Mouse (Mus musculus): ENCODE measurements at regions not wholly inside any gene's neighbourhood (a gene's known extent, or its start where the extent isn't known, plus 50 kb on each side); places are given as distances from the start of the nearest gene placed in this dataset.

- DNase-seq, result no peak
Measured at GRCm38 (mm10) chr3:37868454-37868853, 144.2 kb upstream of the Gm5148 start.

DNA sequence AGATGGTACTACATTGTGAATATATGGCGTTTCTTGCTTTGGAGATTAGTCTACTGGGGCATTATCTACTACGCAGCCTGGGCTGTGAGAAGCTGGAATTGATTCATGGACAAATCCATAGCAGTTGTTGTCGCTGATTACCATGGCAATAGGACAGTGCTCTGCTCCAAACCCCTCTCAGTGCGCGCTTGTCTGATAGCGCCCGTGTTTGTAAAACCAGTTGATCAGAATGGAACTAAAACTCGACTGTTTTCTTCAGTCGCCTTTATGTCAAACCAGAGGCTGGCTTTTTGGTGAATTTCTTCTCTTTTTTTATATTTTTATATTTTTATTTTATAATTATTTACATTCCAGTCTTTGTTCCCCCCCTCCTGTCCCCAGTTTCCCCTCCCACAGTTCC is 138.5 kb upstream of the Gm5148 start:
- no peak for DNase-seq

GRCm38 (mm10) chr3:37860715-37861461 is 136.6 kb upstream of the Gm5148 start:
- no peak for DNase-seq

- peak; percentile 87 for DNase-seq
Measured at GRCm38 (mm10) chr3:37860034-37860714, 135.9 kb upstream of the Gm5148 start.

- DNase-seq, result peak; percentile 34
Measured at GRCm38 (mm10) chr3:37858624-37859302, 134.5 kb upstream of the Gm5148 start.

- DNase-seq, result no peak
Measured at GRCm38 (mm10) chr3:37846191-37847003, 122.1 kb upstream of the Gm5148 start.

DNA sequence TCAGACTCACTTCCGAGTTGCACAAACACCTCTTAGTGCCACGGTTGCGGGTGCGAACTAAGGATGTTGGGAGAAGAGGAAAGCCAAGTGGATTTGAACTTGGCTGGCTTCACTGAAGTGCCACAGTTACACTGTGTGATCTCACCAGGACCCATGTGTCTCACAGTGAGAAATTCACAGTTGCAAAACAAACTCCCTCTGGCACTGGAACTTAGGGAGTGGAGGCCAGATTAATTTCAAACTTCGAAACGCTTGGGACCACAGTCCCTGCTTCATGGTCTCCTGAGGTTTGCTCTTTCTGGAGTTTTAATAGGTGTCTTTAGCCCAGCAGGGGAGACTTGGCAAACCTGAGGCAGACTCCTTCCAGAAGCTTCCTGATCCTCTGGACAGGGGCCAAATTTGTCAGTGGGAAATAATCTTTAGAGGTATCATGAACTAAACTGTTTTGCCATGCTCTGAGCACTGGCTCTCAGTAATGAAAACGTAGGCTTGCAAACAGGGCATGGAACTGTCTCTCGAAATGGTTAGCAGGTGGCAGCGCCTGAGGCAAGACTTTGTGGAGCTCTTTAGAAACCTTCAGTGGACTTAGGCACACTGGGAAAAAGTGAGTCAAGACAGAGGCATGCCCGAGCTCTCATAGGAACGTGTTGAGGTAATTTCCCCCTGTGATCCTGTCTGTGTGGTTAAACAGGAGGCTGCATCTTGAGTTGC is 121.2 kb upstream of the Gm5148 start:
- DNase-seq, result no peak

DNA sequence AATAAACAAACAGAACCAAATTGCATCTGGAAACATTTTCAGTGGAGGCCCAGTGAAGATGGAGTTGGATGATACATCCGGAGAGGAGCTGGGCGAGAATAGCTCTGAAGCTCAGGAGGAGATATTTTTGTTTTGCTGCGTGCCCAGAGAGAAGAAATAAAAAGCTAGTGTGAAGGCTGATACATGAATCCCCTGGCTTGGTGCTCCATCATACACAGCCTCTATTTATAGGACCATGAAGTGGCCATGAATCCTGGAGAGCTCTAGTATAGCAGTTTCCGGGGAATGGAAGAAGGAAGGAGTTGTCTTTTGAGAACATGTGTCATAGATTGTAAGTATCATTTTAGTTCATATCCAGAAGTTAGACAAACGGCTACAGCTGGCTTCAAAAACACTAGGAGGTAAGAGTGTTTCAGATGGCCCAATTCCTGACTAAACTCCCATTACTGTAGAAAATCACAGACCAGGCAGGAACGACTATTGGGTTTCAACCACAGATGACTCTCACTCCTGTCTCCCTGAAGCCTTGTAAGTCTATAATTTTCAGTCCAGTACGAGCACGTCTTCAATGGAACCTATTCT is 120.5 kb upstream of the Gm5148 start:
- no peak for DNase-seq

DNA sequence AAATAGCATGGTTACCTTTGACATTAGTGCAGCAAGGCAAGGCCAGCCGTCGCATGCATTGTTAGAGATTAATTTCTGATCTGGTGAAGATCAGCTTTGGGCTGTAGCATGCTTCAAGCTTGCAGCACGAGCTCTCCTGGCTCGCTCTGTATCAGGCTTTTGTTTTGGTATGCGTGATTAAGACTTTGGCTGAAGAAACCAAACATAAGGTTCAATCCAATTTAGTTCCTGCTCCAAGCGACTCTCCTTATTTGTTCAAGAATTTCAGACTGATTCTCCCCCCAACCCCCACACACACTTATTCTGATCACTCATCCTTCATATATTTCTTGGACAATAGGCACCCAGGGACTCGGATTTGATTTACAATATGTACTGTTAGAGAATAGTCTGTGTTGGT is 118.0 kb upstream of the Gm5148 start:
- no peak for DNase-seq

- no peak for DNase-seq
Measured at GRCm38 (mm10) chr3:37838896-37839295, 114.6 kb upstream of the Gm5148 start.

GRCm38 (mm10) chr3:37836749-37837148 is 112.5 kb upstream of the Gm5148 start:
- no peak for DNase-seq

DNA sequence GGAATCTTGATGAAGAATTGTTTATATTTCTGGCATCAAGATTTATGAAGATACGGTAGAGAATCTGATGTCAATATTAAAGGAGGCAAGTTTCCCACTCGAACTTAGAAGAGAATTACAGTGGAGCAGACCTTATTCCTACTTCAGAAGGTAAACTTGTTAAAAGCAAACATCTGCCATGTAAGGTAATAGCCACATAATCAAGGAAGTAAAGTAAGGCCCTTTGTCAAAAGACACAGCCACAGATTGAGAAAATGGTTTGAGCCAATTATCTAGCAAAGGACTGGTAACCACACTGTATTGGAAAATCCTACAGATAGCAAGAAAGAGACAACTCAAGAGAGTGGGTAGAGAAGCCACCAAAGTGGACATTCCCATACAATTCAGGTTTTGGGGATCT is 111.4 kb upstream of the Gm5148 start:
- DNase-seq, result no peak

DNA sequence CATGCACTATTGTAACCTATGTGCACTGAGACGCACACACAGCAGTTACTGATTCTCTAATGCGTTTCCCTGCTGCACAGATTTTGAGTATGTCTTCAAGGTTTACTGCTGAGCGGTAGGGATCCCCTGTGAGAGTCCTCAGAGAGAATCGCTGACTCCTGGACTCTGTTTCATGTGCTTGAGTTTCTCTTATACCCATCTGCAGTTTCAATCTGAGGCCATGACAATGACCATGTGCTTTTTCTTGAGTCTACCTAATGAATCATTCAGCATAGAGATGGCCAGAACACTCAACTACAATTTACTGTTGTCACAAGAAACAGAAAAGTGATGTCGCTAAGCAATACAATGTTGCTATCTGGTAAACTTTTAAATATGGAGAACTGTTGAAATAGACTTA is 110.8 kb upstream of the Gm5148 start:
- no peak for DNase-seq

DNA sequence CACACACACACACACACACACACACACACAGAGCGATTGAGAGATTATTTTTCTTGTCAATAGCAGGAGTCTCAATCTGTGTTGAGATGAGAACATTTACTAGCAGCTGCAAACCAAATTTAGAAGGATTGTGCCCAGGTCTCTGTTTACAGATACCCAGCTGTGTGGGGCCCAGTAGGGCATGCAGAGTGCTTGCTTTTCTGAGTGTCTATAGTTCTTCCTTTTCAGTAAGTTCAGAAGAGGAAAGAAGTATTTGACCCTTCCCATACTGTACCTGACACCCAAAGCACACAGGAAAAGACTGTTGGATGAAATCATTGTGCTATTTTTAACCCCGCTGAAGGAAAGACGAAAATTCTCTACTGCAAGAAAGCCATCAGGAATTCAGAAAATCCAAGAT is 110.3 kb upstream of the Gm5148 start:
- no peak for DNase-seq

- DNase-seq, result no peak
Measured at GRCm38 (mm10) chr3:37833387-37833786, 109.1 kb upstream of the Gm5148 start.

DNA sequence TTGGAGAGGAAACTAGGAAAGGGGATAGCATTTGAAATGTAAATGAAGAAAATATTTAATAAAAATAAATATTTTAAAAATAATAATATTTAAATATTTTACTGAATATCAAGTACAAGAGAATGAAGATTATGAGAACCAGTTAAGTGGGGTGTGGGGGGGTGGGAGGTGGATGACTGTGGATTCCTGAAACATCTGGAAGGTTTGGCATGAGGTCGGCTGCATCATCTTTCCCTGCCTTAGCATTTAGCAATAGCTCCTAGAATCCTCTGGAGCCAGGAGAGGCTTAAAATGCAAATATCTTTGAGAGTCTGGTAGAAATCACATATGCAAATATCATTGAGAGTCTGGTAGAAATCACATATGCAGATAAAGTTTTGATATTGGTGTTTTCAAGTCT is 103.3 kb upstream of the Gm5148 start:
- DNase-seq, result no peak

GRCm38 (mm10) chr3:37825602-37826001 is 101.3 kb upstream of the Gm5148 start:
- DNase-seq, result no peak

GRCm38 (mm10) chr3:37824681-37825080 is 100.4 kb upstream of the Gm5148 start:
- no peak for DNase-seq

DNA sequence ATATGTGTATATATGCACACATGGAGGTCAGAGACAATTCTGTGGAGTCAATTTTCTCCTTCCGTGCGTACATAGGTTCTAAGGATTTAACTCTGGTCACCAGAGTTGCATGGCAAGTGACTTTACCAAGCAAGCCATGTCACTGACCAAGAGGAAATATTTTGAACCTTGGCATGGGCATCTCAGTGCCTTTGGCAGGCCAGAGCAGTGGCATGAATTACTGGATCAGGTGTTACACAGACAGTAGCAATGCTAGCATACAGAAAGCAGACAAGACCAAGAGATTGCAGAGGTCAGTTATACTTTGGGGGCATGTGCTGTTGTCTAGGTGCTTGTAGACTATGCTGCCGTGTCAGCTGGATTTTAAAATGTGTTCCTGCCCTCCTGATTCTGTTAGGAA is 95.2 kb upstream of the Gm5148 start:
- no peak for DNase-seq

GRCm38 (mm10) chr3:37817434-37817805 is 93.1 kb upstream of the Gm5148 start:
- DNase-seq, result peak; percentile 19

GRCm38 (mm10) chr3:37816781-37817433 is 92.6 kb upstream of the Gm5148 start:
- DNase-seq, result peak; percentile 49

GRCm38 (mm10) chr3:37815771-37816170 is 91.5 kb upstream of the Gm5148 start:
- DNase-seq, result no peak
